Mouse (Mus musculus): ENCODE measurements around the gene Hsd3b6. TPM values are rescaled to one million over a fixed set of nuclear protein-coding genes. Genes with fewer than 3 reads are reported as not detected.

The Hsd3b6 gene
- under 1 TPM in 1 of 2 experiments, not detected in 1; 0.16 TPM for polyA plus RNA-seq (2017; shearing (Covaris generic))

DNA sequence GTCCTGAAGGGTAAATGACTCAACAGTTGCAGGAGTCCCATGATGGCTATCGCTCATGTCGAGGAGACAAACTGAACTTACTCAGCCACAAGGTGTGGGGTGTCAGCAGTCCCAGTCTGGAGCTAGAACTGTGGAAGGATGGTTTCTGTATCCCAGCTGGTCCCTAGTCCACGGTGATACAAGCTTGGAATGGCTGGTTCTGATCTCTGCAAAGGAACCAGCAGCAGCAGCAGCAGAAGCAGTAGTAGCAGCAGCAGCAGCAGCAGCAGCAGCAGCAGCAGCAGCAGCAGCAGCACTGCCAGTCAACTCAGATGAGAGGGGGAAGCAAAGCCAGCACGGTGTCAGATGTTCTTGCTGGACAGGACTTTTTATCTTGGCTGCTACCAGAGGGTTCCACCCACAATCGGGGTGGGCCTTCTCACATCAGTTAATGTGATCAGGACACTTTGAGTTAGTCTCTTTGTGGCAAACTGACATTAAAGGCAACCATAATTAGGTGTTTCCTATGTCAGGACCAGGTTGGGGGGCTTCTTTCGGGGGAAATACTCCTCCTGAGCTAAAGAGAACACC lies at the start of gene Hsd3b6:
Hsd3b6 (minus strand) TSS at position 343 of the 570 bp plus-strand sequence.

DNA sequence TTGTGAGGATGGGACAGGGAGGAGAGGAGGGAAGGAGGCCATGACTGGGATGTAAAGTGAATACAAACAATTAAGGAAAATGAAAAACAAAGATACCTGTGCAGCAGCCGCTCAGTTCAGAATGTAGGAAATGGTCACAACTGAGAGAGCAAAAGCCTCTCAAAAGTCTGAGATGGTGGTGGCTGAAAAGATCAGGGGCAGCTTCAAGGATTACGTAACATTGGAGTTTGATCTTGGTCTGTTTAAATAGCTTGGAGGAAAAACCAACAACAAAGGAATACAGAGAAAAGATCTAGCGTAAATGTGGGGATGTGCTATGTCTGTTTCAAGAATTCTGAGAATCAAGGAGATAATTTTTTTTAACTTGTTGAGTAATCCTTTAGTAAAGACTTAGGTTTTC lies 45.3 kb upstream of the Hsd3b6 start, which contains the start of gene Hsd3b1:
Hsd3b1 (minus strand) TSS at position 219 of the 400 bp plus-strand sequence.

Other genes with a start within 250 kb of the Hsd3b6 start
- not detected for gene Gm10681, start 225.6 kb downstream of the Hsd3b6 start, polyA plus RNA-seq (2017; shearing (Covaris generic))
- gene Hsd3b5, start 184.2 kb downstream of the Hsd3b6 start, polyA plus RNA-seq (2017; shearing (Covaris generic)): not detected
- gene Hsd3b2, start 89.9 kb downstream of the Hsd3b6 start, polyA plus RNA-seq (2017; shearing (Covaris generic)): not detected
- under 1 TPM; 0.49 to 0.88 TPM for gene Hsd3b3, start 51.3 kb downstream of the Hsd3b6 start, polyA plus RNA-seq (2017; shearing (Covaris generic))
- not detected for gene Hsd3b1, start 45.4 kb upstream of the Hsd3b6 start, polyA plus RNA-seq (2017; shearing (Covaris generic))
- gene Hao2, start 78.8 kb upstream of the Hsd3b6 start, polyA plus RNA-seq (2017; shearing (Covaris generic)): not detected

Measured in inflammation-experienced regulatory T-cells (primary cell).